Mouse (Mus musculus) c-Kit-negative CD71-positive TER-119-positive erythroid progenitor cells, embryonic 14.5 days (primary cell): ENCODE results near the gene Rbm33.
A peak's percentile ranks its signal among the peaks of the same experiment; 100 is the strongest.

Experiments used
- DNase-seq: peaks from one replicate; pipeline ENCODE4 v3.0.0-alpha.2; 2013; ENCODE audit warnings: low read depth, low spot score

The Rbm33 gene

DNA sequence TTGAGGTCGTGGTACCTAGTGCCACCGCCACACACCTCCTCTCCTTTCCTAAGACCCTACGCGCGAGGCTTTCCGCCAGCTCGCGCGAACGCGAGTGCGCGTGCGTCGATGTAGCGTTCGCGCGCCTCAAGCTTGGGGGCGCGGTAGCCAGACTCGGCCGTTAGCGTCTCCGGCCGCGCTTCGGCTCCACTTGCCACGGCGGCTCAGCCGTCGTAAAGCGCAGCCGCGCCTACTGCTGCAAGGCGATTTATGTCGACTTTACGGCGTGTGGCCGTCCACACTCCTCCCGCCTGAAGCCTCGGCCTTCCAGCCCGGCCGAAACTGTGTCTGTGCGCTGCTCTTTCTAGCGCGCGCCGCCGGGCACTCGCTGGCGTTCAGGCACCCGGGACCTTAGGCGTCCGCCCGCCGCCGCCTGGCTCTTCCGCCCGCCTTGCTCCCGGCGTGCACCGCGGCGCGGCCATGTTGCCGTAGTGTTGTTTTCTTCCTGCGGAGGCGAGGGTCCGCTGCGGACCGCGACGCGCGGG, at the start of gene Rbm33:
Gene Rbm33, plus strand, starts transcription at position 400 of the 524 bp plus-strand sequence.
- peak; percentile 79 for DNase-seq

DNA sequence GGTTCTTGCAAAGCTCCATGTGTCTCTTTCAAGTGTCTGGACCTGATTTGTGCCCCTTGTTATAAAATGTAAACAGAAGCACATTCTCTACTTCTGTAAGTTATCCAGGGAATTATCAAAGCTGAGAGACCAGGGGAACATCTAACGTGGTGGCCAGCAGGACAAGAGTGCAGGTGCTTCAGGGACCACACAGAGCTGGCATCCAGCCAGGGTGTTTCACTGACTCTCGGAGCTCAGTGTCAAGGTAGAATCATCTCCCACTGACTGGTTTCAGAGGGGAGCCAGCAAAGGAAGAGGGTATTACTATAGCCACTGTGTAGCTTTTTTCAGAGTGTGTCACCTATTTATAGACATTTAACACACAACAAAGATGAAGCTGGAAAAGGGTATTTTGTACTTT, 49.3 kb upstream of the Rbm33 start:
- DNase-seq = no peak

DNA sequence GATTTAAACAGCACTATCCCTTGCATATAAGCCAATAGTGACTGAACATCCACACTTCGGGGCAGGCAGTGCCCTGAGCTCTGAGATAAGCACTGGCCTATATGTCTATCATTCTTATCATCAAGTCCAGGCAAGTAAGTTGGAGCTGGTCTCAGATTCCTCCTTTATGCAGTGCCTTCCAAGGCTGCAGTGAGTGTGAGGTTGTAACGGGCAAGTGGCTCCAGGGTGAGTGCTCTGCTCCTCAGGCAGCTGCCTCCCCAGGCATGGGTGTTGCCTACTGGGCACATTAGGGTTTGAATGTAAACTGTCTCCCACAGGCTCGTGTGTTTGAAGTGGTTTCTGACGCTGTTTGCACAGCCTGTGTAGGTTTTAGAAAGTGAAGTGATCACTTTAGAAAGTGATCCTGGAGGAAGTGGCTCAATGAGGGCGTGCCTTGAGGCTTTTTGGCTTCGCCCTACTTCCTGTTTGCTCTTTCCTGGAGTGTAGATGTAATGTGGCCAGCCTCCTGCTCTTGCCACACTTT, 47.4 kb upstream of the Rbm33 start:
- DNase-seq = no peak

DNA sequence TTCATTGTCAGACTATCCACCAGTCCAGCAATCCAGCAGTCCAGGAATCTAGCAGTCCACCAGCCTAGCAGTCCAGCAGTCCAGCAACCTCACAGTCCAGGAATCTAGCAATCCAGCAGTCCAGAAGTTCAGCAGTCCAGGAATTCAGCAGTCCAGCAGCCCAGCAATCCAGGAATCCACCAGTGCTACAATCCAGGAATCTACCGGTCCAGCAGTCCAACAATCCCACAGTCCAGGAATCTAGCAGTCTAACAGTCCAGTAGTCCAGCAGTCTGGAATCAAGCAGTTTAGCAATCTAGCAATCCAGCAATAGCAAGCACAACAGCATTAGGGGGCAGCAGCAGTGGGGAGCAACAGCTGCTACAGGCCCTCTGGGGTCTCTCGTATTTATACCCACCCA, 44.1 kb upstream of the Rbm33 start:
- DNase-seq = no peak

DNA sequence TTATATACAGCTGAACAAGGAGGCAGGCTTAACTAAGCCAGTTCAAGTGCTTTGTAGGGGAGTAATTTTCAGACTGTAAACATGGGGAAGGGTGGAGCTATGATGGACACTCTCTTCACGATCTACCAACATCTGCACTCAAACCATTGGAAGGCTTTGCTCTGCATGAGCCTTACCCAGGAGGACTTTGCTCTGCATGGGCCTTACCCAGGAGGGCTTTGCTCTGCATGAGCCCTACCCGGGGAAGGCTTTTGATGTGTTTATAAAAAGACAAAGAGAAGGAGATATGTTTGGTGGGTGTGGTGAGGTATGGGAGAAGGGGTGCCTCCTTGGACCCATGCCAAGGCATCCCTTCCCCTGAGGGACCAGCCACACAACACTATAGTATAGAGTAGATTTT, 39.6 kb upstream of the Rbm33 start:
- DNase-seq = no peak

DNA sequence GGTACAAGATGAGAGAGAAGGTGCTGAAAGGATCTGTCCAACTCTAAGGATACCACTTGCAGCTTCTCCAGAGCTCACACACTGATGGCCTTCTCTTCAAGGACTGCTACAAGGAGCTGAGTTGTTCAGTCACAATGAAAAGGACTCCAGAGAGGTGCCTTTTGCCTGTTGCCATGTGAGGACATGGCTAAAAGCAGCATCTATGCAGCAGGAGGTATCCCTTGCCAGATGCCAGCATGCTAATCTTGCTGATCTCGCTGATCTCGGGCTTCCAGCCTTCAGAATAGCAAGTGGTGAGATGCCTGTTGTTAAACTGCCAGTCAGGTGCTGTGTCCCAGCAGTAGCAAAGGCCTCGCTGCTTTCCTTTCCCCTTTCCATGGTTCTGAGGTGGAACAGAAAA, 27.8 kb upstream of the Rbm33 start:
- DNase-seq = no peak

DNA sequence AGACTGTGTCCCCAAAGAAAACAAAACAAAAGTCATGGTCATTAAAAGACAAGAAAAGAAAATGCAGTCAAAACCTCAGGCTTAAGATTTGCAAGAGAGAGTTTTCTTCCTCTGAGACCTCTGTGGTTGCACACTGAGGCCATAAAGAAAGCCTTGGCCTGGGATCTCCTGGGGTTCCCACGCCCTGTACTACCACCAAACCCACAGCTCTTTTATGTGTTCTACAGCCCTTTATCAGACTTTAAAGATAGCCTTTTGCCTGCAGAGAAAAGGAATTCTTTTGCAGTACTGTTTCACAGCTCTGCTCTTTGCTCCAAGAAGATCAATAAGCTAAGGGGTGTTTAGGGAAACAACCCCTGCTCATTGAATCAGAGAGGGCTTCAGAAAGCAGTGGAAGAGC, 26.3 kb upstream of the Rbm33 start:
- DNase-seq = no peak

DNA sequence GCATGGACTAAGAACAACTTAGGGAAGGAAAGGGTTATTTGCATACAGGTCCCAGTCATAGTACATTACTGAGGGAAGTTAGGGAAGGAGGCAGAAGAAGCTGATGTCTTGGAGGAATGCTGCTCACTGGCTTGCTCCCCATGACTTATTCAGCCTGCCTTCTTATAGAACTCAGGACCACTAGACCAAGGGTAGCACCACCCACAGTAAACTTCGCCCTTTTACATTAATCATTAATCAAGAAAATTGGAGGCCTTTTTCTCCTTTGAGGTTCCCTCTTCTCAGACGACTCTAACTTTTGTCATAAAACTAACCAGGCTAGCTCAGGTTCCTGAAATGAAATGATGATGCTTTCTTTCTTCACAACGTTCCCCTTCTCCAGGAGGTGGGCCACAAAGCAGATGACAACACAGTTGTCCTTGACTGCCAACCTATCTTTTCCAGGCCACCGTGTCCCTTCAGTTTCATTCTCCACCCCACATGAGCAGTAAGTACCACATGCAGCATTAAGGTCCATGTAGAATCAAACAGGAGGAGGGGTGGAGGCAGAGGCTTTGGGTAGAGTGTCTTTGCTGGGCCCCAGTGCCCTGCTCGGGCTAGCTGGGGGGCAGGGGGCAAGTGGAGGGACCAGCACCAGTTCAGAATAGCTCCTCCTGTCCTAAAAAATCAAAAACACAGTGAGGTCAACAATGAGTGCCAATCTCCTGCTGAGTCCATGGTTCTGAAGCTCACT, 25.6 kb upstream of the Rbm33 start:
- no peak for DNase-seq

DNA sequence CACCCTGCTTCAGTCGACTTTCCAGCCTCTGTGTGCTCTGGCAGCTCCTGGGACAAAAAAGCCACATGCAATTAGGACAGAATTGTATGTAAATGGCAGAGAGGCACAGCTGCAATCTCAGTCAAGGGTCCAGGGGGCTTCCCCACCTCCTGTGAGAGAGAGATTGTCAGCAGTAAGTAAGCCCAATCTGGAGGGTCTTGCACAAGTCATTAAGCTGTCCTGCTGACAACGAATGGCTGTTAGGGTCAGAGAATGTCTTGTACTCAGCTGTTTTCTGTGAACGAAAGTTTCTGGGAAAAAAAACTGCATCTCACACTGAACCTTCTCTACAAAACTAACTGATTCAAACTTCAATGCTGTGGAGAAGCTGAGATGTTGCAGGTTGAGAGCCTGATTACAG, 24.6 kb upstream of the Rbm33 start:
- DNase-seq = no peak

DNA sequence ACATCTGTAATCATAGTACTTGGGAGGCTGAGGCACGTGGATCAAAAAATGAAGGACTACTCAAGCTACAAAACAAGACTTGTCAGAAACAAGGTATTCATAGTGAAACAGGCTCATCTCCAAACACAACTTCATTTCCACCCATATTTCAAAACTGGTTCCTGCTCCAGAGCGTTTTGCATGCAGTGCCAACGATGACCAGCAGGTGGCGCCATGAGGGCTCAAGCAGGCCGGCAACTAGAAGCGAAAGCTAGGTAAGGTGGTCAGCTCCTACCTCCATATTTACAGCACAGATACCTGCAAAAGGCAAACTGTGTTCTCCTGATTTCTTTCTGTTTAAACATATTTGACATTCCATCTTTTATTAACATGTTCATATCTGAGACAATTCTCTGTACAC, 22.9 kb upstream of the Rbm33 start:
- peak; percentile 57 for DNase-seq

DNA sequence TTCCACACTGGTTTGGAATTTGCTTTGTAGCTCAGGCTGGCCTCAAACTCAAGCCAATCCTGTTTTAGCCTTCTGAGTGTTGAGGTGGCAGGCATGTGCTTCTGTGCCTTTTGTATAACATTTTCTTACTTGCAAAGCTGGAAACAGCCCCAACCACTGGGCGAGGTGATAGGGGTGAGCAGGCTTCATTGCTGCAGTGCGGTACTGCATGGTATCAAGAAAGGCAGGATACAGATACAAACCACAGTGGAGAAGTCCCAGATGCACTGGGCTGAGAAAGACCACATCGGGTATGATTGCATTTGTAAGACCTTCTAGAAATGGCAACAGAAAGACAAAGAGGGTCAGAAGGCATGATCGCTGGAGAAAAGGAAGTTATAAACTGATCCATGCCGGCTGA, 18.8 kb upstream of the Rbm33 start:
- DNase-seq = no peak

DNA sequence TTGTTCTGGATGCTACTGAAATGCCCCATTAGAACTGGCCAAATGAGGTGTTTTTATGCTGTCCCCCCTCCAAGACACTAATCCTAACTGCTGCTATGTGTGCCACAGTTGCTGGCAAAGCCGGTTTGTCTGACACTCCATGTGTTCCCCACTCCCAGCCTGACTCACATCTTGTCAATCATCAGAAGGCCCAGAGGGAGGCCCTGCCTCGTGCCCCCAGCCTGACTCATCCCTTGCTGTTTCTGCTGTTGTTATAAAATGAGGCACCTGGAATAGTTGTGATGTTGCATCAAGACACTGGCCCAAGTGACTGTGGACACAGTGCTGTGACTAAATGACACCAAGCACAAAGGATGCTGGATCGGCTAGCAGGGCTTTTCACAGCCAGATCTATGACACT, 18.2 kb upstream of the Rbm33 start:
- DNase-seq = no peak

DNA sequence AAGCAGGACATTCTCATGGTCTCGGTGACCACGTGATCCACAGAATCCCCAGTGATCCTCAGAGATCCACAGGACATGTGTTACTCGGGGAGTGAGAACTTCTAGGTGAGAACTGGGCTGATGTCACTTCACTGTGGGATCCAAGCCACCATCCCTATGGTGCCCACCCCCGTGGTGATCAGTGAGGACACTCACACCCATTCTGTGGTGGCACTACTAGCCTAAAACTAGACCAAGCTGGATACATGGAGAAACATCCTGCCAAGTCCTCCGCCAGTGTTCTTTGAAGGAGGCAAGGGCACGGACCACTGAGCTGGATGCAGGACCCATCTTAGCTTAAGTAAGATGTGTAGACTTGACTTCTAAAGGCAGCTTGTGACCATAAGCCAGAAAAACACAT, 17.6 kb upstream of the Rbm33 start:
- no peak for DNase-seq

DNA sequence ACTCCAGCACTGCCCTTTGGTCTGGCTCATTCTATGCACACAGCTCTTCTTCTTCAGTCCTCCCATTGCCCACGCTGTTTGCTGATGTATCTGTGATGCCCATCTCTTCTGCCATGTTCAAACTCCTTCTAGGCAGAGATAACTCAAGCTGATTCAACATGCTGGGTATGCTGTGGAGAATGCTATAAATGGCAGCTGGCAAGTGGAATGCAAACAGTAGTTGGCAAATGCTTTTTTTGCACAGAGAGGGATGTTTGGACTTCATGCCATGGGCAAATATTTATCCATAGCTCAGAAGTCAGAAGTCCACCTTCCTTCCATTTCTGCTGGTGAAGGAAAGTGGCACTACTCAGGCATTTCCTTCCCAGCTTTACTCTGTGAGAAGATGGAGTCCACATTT, 14.2 kb upstream of the Rbm33 start:
- DNase-seq = no peak

DNA sequence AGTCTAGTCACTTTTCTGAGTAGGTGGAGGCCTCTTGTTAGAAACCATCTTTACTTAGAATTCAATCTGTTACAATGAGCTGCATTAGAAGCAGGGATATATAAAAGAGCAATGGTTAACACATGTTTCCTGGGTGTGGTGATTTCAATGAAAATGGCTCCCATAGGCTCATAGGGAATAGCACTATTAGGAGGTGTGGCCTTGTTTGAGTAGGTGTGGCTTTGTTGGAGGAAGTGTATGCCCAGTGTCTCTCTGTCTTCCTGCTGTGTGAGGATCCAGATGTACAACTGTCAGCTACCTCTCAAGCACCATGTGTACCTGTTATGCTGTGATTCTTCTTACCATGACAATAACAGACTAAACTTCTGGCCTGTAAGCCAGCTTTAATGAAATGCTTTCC, 12.4 kb upstream of the Rbm33 start:
- DNase-seq = no peak

DNA sequence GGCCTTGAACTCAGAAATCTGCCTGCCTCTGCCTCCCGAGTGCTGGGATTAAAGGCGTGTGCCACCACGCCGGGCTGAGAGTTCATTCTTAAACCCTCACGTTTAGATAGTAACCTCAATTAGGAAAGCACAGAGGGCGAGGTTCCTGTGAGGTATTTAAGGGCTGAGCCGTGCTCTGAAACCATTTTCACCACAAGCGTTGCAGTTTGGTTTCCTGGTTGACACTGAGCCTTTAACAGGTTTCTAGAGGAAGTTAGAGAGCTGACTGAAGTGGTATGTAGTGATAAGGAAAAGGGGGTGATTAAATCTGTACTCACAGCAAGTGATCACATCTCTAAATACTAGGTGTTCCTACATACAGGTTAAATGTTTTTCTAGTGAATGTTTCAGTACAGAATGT, 1.4 kb upstream of the Rbm33 start:
- no peak for DNase-seq

DNA sequence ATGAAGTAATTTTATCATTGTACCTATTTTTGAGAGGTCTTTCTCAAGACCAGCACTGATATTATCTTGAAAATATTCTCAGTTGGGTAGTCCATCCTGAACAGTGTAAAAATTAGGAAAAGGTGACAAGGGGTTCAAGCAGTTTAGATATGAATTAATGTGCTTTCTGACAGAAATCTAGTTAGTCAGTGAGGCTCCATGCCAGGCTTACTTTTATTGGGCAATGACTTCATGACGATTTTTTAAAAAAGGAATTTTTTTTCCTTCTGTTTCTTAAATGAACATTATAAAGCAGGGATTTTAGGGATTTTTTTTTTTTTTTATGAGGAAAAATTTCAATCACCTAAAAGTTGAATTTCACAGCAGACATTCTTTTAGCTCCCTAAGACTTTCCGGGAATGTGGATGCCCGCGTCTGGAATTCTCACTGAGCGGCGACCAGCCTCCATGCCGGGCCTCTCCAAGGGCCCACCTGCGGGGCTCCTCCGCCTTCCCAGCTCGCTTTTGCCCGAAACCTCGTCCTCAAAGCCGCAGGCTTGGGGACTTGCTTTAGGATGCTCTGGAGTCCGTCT, 685 bp upstream of the Rbm33 start:
- DNase-seq = no peak

DNA sequence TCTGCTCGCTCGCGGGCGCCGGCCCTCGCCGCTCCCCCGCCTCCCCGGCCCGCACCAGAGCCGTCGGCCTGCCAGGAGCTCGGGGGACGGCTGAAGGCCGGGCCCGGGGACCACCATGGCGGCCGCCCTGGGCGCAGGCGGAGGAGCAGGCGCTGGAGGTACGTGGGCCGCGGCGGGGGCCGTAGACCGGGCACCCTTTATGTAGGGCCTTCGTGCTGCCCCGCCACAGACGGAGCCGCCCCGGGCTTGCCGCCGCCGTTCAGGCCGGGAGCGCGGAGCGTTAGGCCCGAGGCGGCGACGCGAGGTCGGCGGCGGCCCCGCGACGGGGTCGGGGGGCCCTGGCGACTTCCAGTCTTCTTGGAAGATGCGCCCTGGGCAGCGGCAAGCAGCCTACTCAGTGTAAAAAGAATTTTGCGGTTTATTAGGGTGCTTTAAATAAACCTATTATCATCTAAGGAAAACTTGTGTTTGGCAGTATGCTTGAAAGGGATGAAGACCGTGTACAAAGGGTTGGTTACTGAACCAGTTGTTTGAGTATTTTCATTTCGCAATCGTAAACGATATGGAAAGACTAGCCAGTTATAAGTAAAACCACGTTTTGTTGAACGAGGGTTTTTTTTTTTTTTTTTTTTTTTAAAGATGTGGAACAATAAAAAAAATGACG, 464 bp downstream of the Rbm33 start:
- peak; percentile 39 for DNase-seq

DNA sequence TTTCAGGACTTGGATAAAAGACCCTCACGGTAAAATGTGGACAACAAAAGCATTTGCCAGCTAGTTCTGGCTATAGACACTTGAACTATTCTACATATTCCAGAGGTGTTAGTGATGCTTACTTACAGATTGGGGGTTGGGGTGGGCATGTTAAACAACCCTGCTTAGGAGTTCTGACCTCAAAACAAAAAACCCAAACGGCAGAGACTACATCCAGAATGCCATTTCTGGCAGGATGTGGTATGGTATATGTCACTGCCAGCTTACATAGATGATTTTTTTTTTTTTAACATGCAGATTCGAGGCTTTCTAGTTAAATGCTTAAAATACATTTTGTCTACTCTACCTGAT, 971 bp downstream of the Rbm33 start:
- no peak for DNase-seq

DNA sequence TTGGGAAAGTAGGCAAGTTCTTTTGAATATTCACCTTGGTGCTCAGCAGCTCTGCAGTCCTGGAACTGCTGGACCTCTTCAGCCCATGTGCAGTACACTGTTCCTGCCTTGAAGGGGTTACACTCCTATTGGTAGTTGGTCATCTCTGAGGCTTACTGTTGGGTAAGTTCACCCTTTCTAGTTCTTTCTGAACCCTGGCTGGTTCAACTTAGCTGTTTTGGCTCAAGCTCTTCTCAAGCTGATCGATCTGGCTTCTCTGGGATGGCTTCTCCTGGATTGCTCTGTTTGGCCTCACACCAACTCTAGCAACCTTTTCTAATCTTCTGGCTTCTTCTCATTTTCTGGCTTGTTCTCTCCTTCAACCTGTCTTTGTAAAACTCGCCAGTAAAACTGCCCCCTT, 1.8 kb downstream of the Rbm33 start:
- no peak for DNase-seq

DNA sequence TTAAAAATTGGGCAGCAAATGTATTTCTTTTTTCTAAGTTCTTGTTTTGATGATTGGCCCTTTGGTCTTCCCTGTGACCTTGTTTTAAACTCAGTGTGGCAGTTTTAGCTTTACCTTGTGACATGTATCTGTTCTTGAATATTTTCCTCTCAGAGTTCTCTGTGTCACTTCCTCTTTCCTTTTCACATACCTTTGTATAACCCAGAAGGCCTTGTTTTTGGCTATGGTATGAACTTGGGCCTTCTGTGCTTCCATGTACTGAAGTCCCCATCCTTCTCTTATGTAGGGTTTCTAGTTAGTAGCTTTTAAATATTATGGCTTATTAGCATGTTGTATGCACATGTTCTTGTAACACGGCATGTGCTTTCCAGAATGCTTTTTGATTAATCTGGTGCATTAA, 4.8 kb downstream of the Rbm33 start:
- no peak for DNase-seq

DNA sequence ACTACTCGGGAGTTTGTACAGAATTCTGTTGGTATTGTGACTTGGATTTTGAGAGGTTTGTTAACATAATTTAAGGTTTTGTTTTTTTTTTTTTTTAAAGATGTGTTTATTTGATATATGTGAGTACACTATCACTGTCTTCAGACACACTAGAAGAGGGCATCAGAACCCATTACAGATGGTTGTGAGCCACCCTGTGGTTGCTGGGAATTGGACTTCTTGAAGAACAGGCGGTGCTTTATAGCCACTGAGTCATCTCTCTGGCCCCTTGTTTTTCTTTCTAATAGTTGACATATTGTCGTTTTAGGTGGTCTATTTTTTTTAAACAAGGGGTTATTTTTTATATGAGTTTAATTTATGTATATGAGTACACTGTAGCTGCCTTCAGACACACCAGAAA, 5.3 kb downstream of the Rbm33 start:
- no peak for DNase-seq

DNA sequence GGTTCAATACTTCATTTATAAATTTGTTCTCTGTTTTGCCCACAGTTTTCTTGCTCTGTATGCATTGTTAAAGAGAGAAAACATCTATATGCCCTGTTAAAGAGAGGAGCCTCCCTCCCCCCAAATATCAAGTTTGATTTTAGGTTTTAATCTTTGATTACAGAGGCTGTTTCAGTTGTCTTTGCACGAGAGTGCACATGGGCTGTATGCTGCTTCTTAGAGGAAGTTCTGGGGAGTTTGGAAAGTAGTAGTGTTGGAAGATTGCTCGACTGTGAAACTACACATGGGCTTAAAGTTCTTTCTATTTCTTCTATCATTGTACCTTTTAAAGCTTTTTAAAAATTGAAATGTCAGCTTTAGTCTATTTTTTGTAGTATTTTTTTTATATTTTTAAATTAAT, 6.9 kb downstream of the Rbm33 start:
- DNase-seq = no peak
